Mouse (Mus musculus) brain, embryonic 14.5 days (tissue): ENCODE results near the gene Adap1. TPM values are rescaled to one million over a fixed set of nuclear protein-coding genes. Genes with fewer than 3 reads are reported as not detected.

ENCODE experiments used
- DNase-seq: peaks from one replicate; pipeline ENCODE4 v3.0.0-alpha.2; 2011; ENCODE audit warnings: low read depth
- CTCF ChIP-seq: fragments of 200-500 bp; IDR thresholded peaks from 2 replicates; pipeline ENCODE4 v1.5.1; 2012; ENCODE audit warnings: inconsistent platforms, mild to moderate bottlenecking, moderate library complexity, borderline replicate concordance; ENCODE audit not compliant: insufficient read depth, insufficient read length; ENCODE audit errors: extremely low read depth
- POLR2A ChIP-seq: fragments of 200-500 bp; IDR thresholded peaks from 2 replicates; pipeline ENCODE4 v1.6.1; 2012; ENCODE audit warnings: mild to moderate bottlenecking, inconsistent platforms, borderline replicate concordance; ENCODE audit not compliant: poor library complexity, insufficient read depth, insufficient read length, severe bottlenecking; ENCODE audit errors: extremely low read depth
- polyA plus RNA-seq: library from polyadenylated mRNA; depleted of rRNA; stranded (reverse); fragments of >200 nt; gene quantifications from 2 replicates; pipeline ENCODE4 v1.2.3, GENCODE M21; 2012

Gene Adap1
- polyA plus RNA-seq, 1 experiment = 66.4 TPM

DNA sequence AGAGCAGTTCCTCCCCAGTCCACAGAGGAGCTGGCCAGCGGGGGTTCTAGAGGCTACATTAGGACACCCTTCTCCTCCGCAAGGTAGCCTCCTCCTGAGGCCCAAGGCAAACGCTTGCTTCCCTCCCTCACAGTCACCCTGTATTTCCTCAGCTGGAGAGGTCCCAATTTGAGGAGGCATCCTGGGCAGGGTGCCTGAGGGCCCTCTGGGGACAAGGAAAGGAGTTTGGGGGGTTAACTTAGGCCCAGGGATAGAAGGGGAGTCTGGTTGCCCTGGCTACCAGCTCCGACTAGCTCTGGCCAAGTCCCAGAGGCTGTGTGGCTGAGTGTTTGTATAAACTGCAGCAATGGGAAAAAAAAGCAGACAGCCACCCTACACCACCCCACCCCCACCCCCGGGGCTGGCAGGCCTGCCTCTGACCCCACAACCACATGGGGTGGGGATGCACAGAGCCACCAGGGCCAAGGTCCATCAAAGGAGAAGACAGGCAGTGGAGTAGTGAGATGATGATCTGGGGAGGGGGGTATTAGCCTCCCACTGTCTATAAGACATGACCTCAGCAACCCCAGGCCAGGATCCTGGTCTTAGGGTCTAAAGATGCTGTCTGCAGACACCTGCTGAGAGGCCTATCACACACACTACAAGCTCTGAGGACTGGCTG lies 39.6 kb upstream of the Adap1 start:
- DNase-seq = peak; percentile 50
- TF ChIP-seq CTCF (no peak), POLR2A (no peak)

DNA sequence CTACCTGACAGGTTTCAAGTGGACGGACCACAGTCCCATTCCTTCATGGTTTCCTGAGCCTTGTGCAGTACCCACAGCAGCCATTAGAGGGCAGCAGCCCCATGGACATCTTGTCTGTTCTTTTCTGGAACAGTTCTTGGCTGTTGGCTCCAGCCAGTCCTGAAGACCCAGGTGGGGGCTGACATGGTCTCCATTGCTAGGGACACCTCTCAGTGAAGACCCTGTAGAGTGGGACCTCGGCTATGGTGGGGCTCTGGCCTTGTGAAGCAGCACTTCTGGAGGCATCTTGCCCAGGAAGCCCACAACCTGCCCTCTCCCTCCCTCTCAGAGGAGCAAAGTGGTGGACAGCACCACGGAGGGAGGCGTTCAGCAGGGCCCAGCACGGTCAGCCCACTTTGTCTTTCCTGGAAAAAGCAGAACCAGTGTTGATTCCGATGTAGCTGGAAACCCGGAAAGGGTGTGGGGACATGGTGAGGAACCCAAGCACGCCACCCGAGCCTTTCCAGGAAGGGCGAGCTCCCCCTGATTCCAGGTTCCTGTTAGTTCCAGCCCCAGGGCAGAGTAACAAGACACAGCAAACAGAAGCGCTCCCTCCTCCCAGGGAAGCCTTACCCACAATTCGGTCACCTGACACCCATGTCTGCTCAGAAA lies 39.0 kb upstream of the Adap1 start:
- peak; percentile 81 for DNase-seq
- TF ChIP-seq CTCF (peak; percentile 96), POLR2A (no peak)

DNA sequence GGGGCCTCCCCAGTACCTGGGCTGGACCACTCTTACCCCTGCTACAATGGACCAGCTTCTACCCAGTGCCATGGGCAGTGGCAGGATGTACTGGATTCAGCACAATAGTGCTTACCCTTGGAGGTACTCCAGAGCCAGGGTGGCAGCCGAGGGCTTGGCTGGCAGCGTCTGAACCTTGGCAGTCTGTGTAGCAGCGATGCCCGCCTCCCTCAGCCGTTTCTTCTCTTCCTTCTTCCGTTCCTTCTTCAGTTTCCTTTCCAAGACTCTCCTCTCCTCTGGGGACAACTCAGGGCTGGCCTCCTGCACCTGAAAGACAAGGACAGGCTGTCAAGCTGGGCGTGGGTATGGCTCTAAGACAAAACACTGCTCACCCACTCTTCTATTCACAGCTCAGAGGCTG lies 38.4 kb upstream of the Adap1 start:
- TF ChIP-seq POLR2A = no peak
- TF ChIP-seq CTCF = no peak
- DNase-seq = no peak

DNA sequence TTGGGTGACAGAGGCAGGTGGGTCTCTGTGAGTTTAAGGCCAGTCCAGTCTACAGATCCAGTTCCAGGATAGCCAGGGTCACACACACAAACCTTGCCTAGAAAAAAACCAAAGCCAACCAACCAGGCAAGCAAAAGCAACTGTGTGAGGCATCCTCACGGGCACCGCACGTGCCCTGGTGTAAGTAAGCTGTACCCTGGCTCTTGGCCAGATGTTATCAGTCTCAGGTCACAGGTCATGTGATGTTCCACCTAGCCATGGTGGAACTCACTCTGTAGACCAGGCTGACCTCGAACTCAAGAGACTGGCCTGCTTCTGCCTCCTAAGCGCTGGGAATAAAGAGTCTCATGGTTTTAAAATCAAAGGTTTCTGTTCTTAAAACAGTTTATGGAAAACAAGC lies 33.8 kb upstream of the Adap1 start:
- TF ChIP-seq POLR2A = no peak
- no peak for TF ChIP-seq CTCF

DNA sequence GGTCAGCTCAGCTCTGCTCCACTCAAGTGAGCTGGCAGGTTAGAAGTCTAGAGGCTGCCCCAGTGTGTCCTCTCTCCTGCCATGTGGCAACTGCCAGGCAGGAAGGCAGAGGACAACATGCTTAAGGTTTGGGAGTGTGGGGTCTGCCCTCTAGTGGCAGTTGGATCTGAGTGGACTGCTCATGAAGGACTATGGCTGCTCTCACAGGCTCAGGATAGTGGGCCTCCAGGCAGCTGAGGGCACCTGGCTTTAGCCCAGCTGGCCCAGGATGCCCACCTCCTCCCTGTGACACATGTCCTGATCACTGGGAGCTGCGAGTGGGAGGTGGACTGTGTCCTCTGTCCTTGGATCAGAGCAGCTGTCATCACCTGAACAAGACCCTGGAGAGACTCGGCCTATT lies 33.2 kb upstream of the Adap1 start:
- peak; percentile 43 for DNase-seq
- no peak for TF ChIP-seq POLR2A
- TF ChIP-seq CTCF = peak; percentile 69; the same call in 1 of the 2 replicates

More for the DNA sequence above, 33.8 kb upstream of the Adap1 start:
- DNase-seq = no peak

DNA sequence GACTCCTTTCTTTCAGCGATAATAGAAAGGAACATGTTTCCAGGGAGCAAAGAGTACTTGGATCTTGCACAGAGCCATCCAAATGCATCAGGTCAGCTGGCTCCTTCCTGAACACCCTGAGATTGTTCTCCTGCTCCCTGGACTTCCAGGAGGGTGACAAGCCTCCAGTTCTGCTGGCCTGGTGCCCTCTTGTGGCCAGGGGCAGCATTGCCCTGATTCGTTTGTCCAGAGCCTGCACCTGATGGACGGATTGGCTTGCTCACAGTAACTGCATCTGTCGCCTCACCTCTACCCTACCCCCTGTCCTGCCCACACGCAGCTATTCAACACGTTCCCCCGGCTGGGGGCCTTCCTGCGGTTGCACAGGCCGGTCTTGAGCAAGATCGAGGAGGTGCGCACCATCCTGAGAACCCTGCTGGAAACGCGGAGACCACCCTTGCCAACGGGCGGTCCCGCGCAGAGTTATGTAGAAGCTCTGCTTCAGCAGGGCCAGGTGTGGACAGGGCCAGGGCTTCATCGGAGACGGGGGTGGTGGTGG lies 29.9 kb upstream of the Adap1 start:
- DNase-seq = peak; percentile 69

DNA sequence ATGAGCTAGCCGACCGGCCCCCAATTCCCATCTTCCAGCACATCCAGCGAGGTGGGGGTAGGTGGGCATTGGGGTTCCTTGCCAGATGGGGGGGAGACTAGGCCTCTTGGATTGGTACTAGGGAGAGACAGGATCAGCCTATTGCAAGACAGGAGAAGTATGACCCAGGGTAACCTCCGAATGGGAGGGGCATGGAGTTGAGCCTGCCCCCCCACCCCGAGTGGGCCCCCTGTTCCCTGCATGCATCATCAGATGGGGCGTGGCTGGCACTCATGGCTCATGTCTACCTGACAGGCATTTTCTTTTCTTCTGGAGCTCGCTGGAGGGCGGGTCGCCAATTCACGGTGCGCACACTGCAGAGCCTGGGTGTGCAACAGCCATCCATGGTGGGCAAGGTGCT lies 28.5 kb upstream of the Adap1 start:
- no peak for DNase-seq
- no peak for TF ChIP-seq POLR2A
- TF ChIP-seq CTCF = no peak

More for the DNA sequence above, 29.9 kb upstream of the Adap1 start:
- TF ChIP-seq CTCF (peak; percentile 96), POLR2A (no peak)

DNA sequence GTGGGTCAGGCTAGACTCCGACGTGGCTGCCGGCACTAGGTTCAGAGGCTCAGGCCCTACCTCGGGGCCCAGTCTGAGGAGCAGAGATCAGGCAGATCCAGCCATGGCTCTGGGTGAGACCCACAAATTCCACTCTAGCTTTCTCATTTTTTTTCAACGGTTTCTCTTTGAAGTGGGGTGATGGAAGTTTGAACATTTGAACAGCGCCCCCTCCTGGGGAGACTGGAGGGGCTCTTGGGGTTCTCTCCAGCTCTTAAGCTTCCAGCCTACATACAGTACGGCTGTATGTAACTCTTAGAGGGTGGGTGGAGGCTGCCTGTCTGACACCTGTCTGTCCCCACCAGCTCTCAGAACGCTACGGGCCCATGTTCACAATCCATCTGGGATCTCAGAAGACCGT lies 28.1 kb upstream of the Adap1 start:
- DNase-seq = no peak
- TF ChIP-seq CTCF (peak; percentile 41; the same call in 1 of the 2 replicates), POLR2A (no peak)

DNA sequence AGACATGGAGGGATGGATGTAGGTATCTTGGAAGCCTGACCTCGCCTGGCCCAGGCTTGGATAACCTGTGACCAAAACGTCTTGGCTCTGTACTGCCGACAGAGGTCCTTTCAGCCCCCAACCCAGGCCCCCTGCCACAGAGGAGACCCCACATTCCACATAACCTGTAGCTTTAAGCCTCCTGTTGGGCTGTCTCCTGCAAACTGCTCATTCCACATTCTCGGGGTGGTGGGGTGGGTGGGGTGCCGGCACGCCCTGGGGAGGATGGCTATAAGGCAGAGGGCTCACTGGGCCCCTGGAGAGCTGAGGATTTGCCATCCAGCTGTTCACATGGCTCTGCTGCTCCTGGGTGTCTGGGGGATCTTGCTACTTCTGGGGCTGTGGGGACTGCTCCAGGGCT lies 26.9 kb upstream of the Adap1 start, which contains the start of gene Cyp2w1:
Gene Cyp2w1, plus strand, starts transcription at position 301 of the 400 bp plus-strand sequence.
- no peak for DNase-seq
- TF ChIP-seq CTCF (no peak), POLR2A (no peak)

DNA sequence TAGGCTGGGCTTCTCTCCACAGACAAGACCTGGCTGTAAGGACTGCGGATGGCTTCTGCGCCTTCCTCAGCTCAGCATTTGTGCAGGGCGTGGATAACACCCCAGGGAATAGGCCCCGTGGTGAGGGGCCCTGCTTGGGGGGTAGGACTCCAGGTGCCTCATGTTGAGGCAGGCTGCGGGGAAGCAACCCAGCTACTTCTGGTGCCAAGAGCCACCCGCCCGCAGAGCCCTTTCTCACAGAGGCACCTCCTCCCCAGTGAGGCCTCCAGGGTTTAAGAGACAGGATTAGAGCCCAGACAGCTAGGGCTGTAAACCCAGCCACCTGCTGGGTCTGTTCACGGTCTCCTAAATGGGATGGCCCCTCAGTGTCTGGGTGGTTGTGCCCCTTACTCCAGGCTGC lies 26.2 kb upstream of the Adap1 start:
- TF ChIP-seq POLR2A (no peak), CTCF (no peak)
- DNase-seq = no peak

DNA sequence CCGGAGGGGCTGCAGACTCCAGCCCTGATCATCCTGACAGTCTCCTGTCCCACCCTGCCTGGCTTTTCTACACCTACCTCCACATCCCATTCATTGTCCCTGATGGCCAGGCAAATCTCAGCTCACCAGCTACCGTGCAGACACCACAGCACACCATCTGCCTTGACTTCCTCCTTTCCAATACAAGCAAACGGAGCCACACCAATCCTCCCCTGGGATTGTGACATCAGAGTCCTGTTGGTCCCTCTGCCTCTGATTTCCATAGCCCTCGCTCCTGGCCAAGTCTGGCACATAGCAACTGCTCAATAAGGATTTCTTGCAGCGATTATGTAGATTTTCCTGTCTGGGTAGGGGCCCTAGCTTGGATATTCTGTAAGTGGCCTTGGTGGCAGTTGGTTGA lies 25.7 kb upstream of the Adap1 start, which contains the start of gene Cox19:
Gene Cox19, minus strand, starts transcription at position 285 of the 400 bp plus-strand sequence.
- TF ChIP-seq POLR2A (no peak), CTCF (no peak)
- peak; percentile 12 for DNase-seq
